Mouse (Mus musculus) lung, embryonic 14.5 days (tissue): ENCODE data around the gene Olfm2. TPM values are rescaled to one million over a fixed set of nuclear protein-coding genes. Genes with fewer than 3 reads are reported as not detected.

Experiments
- ATAC-seq: fragments of 200-750 bp; cut with Nextera tagmentation; 2 replicates; pipeline ENCODE4 v1.8.0; 2017; ENCODE audit warnings: mild to moderate bottlenecking, moderate TSS enrichment, moderate library complexity; ENCODE audit not compliant: insufficient read depth
- DNase-seq: peaks from one replicate; pipeline ENCODE4 v3.0.0-alpha.2; 2015
- H3K27ac ChIP-seq: fragments of 300-500 bp; sonication (generic); 2 replicates; pipeline ENCODE4 v1.5.1; 2014; ENCODE audit warnings: low read depth, mild to moderate bottlenecking, moderate library complexity
- H3K27me3 ChIP-seq: fragments of 300-500 bp; sonication (generic); 2 replicates; pipeline ENCODE4 v1.6.1; 2014; ENCODE audit warnings: low read length, control low read depth; ENCODE audit not compliant: insufficient read depth
- H3K36me3 ChIP-seq: fragments of 300-500 bp; sonication (generic); 2 replicates; pipeline ENCODE4 v1.6.1; 2014; ENCODE audit warnings: control low read depth; ENCODE audit not compliant: insufficient read depth
- H3K4me1 ChIP-seq: fragments of 300-500 bp; sonication (generic); 2 replicates; pipeline ENCODE4 v1.6.1; 2014; ENCODE audit warnings: antibody characterized with exemption, control low read depth; ENCODE audit not compliant: insufficient read depth
- H3K4me2 ChIP-seq: fragments of 300-500 bp; sonication (generic); 2 replicates; pipeline ENCODE4 v1.6.1; 2014; ENCODE audit warnings: mild to moderate bottlenecking
- H3K4me3 ChIP-seq: fragments of 300-500 bp; sonication (generic); 2 replicates; pipeline ENCODE4 v1.5.1; 2014; ENCODE audit warnings: low read depth, low read length
- H3K9ac ChIP-seq: fragments of 300-500 bp; sonication (generic); 2 replicates; pipeline ENCODE4 v1.6.1; 2014
- H3K9me3 ChIP-seq: fragments of 300-500 bp; sonication (generic); 2 replicates; pipeline ENCODE4 v1.6.1; 2016; ENCODE audit warnings: low read depth, low read length, control low read depth
- CTCF ChIP-seq: IDR thresholded peaks from 2 replicates; pipeline ENCODE4 v1.5.1; 2016; ENCODE audit warnings: antibody characterized with exemption, low read depth
- WGBS: fragments of 180-500 bp; shearing (Covaris S2); extraction: QIAGEN DNeasy Blood & Tissue Kit; methylation state at CpG from one replicate; pipeline ENCODE4 v1.1.7; 2014; 5-methylcytosine and 5-hydroxymethylcytosine counted together
- polyA plus RNA-seq: library from polyadenylated mRNA; unstranded; fragments of >200 nt; fragmentation: Nextera tagmentation; extraction: Ambion mirVana; gene quantifications from 2 replicates; pipeline ENCODE4 v1.2.1, GENCODE M21; 2014

The Olfm2 gene
- polyA plus RNA-seq, result 1.2 and 1.7 TPM in 2 replicates

- under 1% methylated on average over 36 of the region's 50 CpGs for WGBS
- ATAC-seq (peak; percentile 60), DNase-seq (peak; percentile 5)
- Histone ChIP-seq H3K4me1 (no peaks in the 10 kb centered on the region), H3K9me3 (no peaks in the 10 kb centered on the region), H3K27me3 (peaks cover 47% of the 10 kb centered on the region), H3K4me2 (peak within 1 kb of the TSS; percentile 62), H3K4me3 (peak within 1 kb of the TSS; percentile 40), H3K36me3 (no peaks in the 10 kb centered on the region), H3K9ac (peak within 1 kb of the TSS; percentile 47), H3K27ac (no peak within 1 kb of the TSS)
- TF ChIP-seq CTCF, result no peak
Observed at GRCm38 (mm10) chr9:20746017-20746660, at the start of gene Olfm2. Olfm2 (minus strand) TSS chr9:20746349.

GRCm38 (mm10) chr9:20794108-20794806 lies 48.1 kb upstream of the Olfm2 start:
- 26% methylated on average over 7 of the region's 7 CpGs for WGBS

GRCm38 (mm10) chr9:20790345-20790744 lies 44.2 kb upstream of the Olfm2 start:
- ATAC-seq, result no peak
- 67% methylated on average over 3 of the region's 3 CpGs for WGBS
- TF ChIP-seq CTCF, result no peak
- H3K4me3 ChIP-seq, result no peak overlapping the region
- no peak overlapping the region for H3K4me2 ChIP-seq
- H3K9me3 ChIP-seq, result no peaks in the 10 kb centered on the region
- no peak overlapping the region for H3K27ac ChIP-seq
- H3K4me1 ChIP-seq, result no peaks in the 10 kb centered on the region
- no peak overlapping the region for H3K9ac ChIP-seq
- no peaks in the 10 kb centered on the region for H3K27me3 ChIP-seq
- no peak for DNase-seq
- H3K36me3 ChIP-seq, result no peaks in the 10 kb centered on the region

More at GRCm38 (mm10) chr9:20794108-20794806, 48.1 kb upstream of the Olfm2 start:
- Histone ChIP-seq H3K9ac (no peak overlapping the region), H3K4me2 (no peak overlapping the region), H3K4me1 (no peaks in the 10 kb centered on the region), H3K27ac (peak overlapping the region; percentile 0; the same call in 1 of the 2 replicates), H3K4me3 (no peak overlapping the region), H3K36me3 (no peaks in the 10 kb centered on the region), H3K27me3 (no peaks in the 10 kb centered on the region), H3K9me3 (no peaks in the 10 kb centered on the region)
- DNase-seq, result peak; percentile 60
- peak; percentile 75 for ATAC-seq
- TF ChIP-seq CTCF, result no peak

- Histone ChIP-seq H3K9ac (no peak overlapping the region), H3K4me1 (no peaks in the 10 kb centered on the region), H3K27me3 (no peaks in the 10 kb centered on the region), H3K9me3 (no peaks in the 10 kb centered on the region), H3K4me2 (no peak overlapping the region), H3K4me3 (no peak overlapping the region), H3K36me3 (no peaks in the 10 kb centered on the region), H3K27ac (no peak overlapping the region)
- no peak for ATAC-seq
- TF ChIP-seq CTCF, result no peak
- WGBS, result 75% methylated on average over 3 of the region's 4 CpGs
- DNase-seq, result no peak
Observed at GRCm38 (mm10) chr9:20789651-20790050, 43.5 kb upstream of the Olfm2 start.

- WGBS, result 71% methylated on average over 8 of the region's 8 CpGs
- no peaks in the 10 kb centered on the region for H3K9me3 ChIP-seq
- no peak overlapping the region for H3K4me3 ChIP-seq
- H3K27me3 ChIP-seq, result no peaks in the 10 kb centered on the region
- ATAC-seq (no peak), DNase-seq (no peak)
- no peak overlapping the region for H3K27ac ChIP-seq
- TF ChIP-seq CTCF, result no peak
- H3K9ac ChIP-seq, result no peak overlapping the region
- H3K4me2 ChIP-seq, result no peak overlapping the region
- H3K4me1 ChIP-seq, result no peaks in the 10 kb centered on the region
- H3K36me3 ChIP-seq, result no peaks in the 10 kb centered on the region
Observed at GRCm38 (mm10) chr9:20787992-20788391, 41.8 kb upstream of the Olfm2 start.

GRCm38 (mm10) chr9:20785055-20785454 lies 38.9 kb upstream of the Olfm2 start:
- Histone ChIP-seq H3K9ac (no peak overlapping the region), H3K4me2 (no peak overlapping the region), H3K4me3 (no peak overlapping the region), H3K9me3 (no peaks in the 10 kb centered on the region), H3K27me3 (no peaks in the 10 kb centered on the region), H3K4me1 (no peaks in the 10 kb centered on the region), H3K36me3 (no peaks in the 10 kb centered on the region), H3K27ac (no peak overlapping the region)
- WGBS, result 43% methylated on average over 6 of the region's 6 CpGs
- TF ChIP-seq CTCF, result no peak
- no peak for ATAC-seq
- no peak for DNase-seq

GRCm38 (mm10) chr9:20781286-20781685 lies 35.1 kb upstream of the Olfm2 start:
- no peaks in the 10 kb centered on the region for H3K27me3 ChIP-seq
- no peak overlapping the region for H3K9ac ChIP-seq
- 75% methylated on average over 3 of the region's 3 CpGs for WGBS
- H3K4me2 ChIP-seq, result no peak overlapping the region
- ATAC-seq (no peak), DNase-seq (no peak)
- no peaks in the 10 kb centered on the region for H3K36me3 ChIP-seq
- TF ChIP-seq CTCF, result no peak
- H3K4me3 ChIP-seq, result no peak overlapping the region
- no peaks in the 10 kb centered on the region for H3K4me1 ChIP-seq
- no peak overlapping the region for H3K27ac ChIP-seq
- no peaks in the 10 kb centered on the region for H3K9me3 ChIP-seq
